Comparison of ENCODE assay signal across 10 mouse cellular contexts in genomic region chrX:143736035-143736434, GRCm38 (mm10).
DNase-seq lines count a peak whose midpoint lies in the region; ATAC-seq and TF ChIP-seq lines count a peak whose summit lies in the region.
"Had no signal": no experiment of that assay in that cellular context is flagged by ENCODE, and none has a peak within 500 bp of the region (broad histone marks: within the 10 kb centered on the region; RNA-seq: fewer than 3 reads in every experiment).

No protein-coding gene starts in this region.

- 32% methylated on average over 4 of the region's 4 CpGs for WGBS in cerebellum, adult 2 months
- WGBS in hindbrain, postnatal 0 days, result 41% methylated on average over 4 of the region's 4 CpGs

- no peak overlapping the region for H3K9ac ChIP-seq in hindbrain, postnatal 0 days (replicated peaks; ENCODE audit: low read length)
- H3K9ac ChIP-seq: heart, embryonic 13.5 days had no signal

- no peak for TF ChIP-seq POLR2A in cerebellum, adult 2 months (IDR thresholded peaks at IDR 0.05; ENCODE audit: borderline replicate concordance, insufficient read depth, low read length)

- no peaks in the 10 kb centered on the region for H3K9me3 ChIP-seq in hindbrain, postnatal 0 days (ENCODE audit: low read length)
- H3K9me3 ChIP-seq: G1E; heart, embryonic 13.5 days had no signal

- no peak overlapping the region for H3K27ac ChIP-seq in cerebellum, adult 2 months (ENCODE audit: insufficient read depth, low read length)
- H3K27ac ChIP-seq in hindbrain, postnatal 0 days, result no peak overlapping the region
- H3K27ac ChIP-seq: heart, embryonic 13.5 days had no signal

- no peak overlapping the region for H3K4me2 ChIP-seq in hindbrain, postnatal 0 days (ENCODE audit: low read depth, low read length)
- H3K4me2 ChIP-seq: heart, embryonic 13.5 days had no signal

- H3K4me3 ChIP-seq in cerebellum, adult 2 months (replicated peaks; ENCODE audit: insufficient read depth, low read depth, low read length), result no peak overlapping the region
- H3K4me3 ChIP-seq in hindbrain, postnatal 0 days (ENCODE audit: low read length), result no peak overlapping the region
- H3K4me3 ChIP-seq: heart, embryonic 13.5 days had no signal

- ATAC-seq in hindbrain, postnatal 0 days, result no peak
- no peak for ATAC-seq in megakaryocyte, adult 5-6 weeks (ENCODE audit: poor library complexity, severe bottlenecking)

- DNase-seq in cerebellum, adult 2 months, result peak in 1 of 2 experiments; percentile 4
- DNase-seq in cerebellum, adult 8-10 months, result no peak
- peak; percentile 10 to 31 for DNase-seq in layer of hippocampus, postnatal 10 days (ENCODE audit: low spot score in 2 of 2)
- no peak for DNase-seq in layer of hippocampus, postnatal 14 days (ENCODE audit: low spot score in 2 of 2)
- peak; percentile 34 for DNase-seq in MEL-GATA-1-ER (ENCODE audit: extremely low read depth, low read depth)
- peak; percentile 64 for DNase-seq in hindbrain, postnatal 0 days (ENCODE audit: low spot score)
- no peak for DNase-seq in spleen, postnatal 36 days (ENCODE audit: low spot score in 2 of 2)

- H3K36me3 ChIP-seq in hindbrain, postnatal 0 days (ENCODE audit: insufficient read depth, low read length), result no peaks in the 10 kb centered on the region
- H3K36me3 ChIP-seq: G1E; heart, embryonic 13.5 days had no signal

- no peaks in the 10 kb centered on the region for H3K4me1 ChIP-seq in cerebellum, adult 2 months (ENCODE audit: control insufficient read depth, insufficient read depth, low read length)
- no peaks in the 10 kb centered on the region for H3K4me1 ChIP-seq in hindbrain, postnatal 0 days (ENCODE audit: insufficient read depth, low read length)
- H3K4me1 ChIP-seq: heart, embryonic 13.5 days had no signal

- peak; percentile 31; the same call in 1 of the 2 replicates for TF ChIP-seq CTCF in cerebellum, adult 2 months (IDR thresholded peaks at IDR 0.05; ENCODE audit: borderline replicate concordance, insufficient read depth, low read depth, low read length)
- peak; percentile 65 for TF ChIP-seq CTCF in hindbrain, postnatal 0 days (IDR thresholded peaks at IDR 0.05; ENCODE audit: low read depth)

- no peaks in the 10 kb centered on the region for H3K27me3 ChIP-seq in cerebellum, adult 2 months (ENCODE audit: control insufficient read depth, insufficient read depth, low read length)
- no peaks in the 10 kb centered on the region for H3K27me3 ChIP-seq in hindbrain, postnatal 0 days (ENCODE audit: insufficient read depth, low read length)
- H3K27me3 ChIP-seq: heart, embryonic 13.5 days had no signal

Comparison
In these comparisons a context has a peak if more than half of its experiments do, and no peak if none do; other contexts are left out.
1. DNase-seq: peak in layer of hippocampus, postnatal 10 days (2 of 2), MEL-GATA-1-ER (single experiment) and hindbrain, postnatal 0 days (single experiment); none in cerebellum, adult 8-10 months (single experiment), layer of hippocampus, postnatal 14 days (0 of 2) and spleen, postnatal 36 days (0 of 2).